Mouse (Mus musculus) small intestine, adult 2 months (tissue): ENCODE measurements around the gene Igf2.

Experiments
- CTCF ChIP-seq: fragments of 200-500 bp; IDR thresholded peaks from 2 replicates; pipeline ENCODE4 v1.5.1; 2012; ENCODE audit warnings: low read depth, mild to moderate bottlenecking, control low read depth, inconsistent platforms, low read length, moderate library complexity, mixed read lengths; ENCODE audit not compliant: insufficient replicate concordance, insufficient read length; ENCODE audit errors: extremely low read depth
- POLR2A ChIP-seq: fragments of 200-500 bp; IDR thresholded peaks from 2 replicates; pipeline ENCODE4 v1.6.1; 2012; ENCODE audit warnings: low read depth, mild to moderate bottlenecking, control low read depth, inconsistent platforms, low read length, moderate library complexity

DNA sequence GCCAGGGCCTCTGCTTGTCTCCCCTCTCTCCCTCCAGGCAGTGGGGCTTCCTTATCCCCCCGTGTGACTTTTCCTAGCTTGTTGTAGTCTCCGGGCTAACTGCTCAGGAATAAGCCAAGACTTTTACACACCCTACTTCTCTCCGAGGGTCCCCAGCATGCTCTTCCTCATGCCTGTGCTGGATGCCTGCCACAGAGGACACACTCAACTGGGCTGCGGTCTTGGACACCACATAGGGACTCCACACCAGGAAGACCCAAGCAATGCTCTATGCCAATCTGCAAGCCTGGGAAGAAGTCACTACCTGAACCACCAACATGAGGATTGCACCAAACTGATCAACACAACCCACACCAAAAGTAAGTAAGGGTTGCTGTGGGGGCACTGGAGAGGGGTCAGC is 507 bp downstream of the Igf2 start:
- TF ChIP-seq POLR2A (no peak), CTCF (no peak)
